Mouse (Mus musculus): ENCODE measurements around the gene Pde6b. TPM values are rescaled to one million over a fixed set of nuclear protein-coding genes. Genes with fewer than 3 reads are reported as not detected.

Pde6b gene
- polyA plus RNA-seq, 1 experiment from 2014 or later, result 0.23 TPM

- peak overlapping the region; percentile 66 for H3K9ac ChIP-seq
- ATAC-seq (ENCODE audit: insufficient number of reproducible peaks, low FRiP score), result peak; percentile 36
- peaks cover 24% of the 10 kb centered on the region for H3K4me1 ChIP-seq (replicated peaks)
- no peaks in the 10 kb centered on the region for H3K36me3 ChIP-seq
- peak overlapping the region; percentile 99 for H3K4me2 ChIP-seq
- peaks cover 91% of the 10 kb centered on the region for H3K27me3 ChIP-seq (replicated peaks)
- H3K4me3 ChIP-seq, result peak overlapping the region; percentile 64
- no peak overlapping the region for H3K27ac ChIP-seq (ENCODE audit: poor library complexity, severe bottlenecking)
- WGBS, result 2% methylated on average over 82 of the region's 100 CpGs
- H3K9me3 ChIP-seq (replicated peaks), result no peaks in the 10 kb centered on the region
These were observed 21.0 kb upstream of the Pde6b start for GRCm38 (mm10) chr5:108366984-108367841.

GRCm38 (mm10) chr5:108367871-108368332 lies 20.3 kb upstream of the Pde6b start, which contains the start of gene Gm42517:
Gene Gm42517, minus strand, starts transcription at chr5:108367922.
- H3K4me2 ChIP-seq, result peak within 1 kb of the TSS; percentile 99
- no peaks in the 10 kb centered on the region for H3K36me3 ChIP-seq
- H3K27me3 ChIP-seq (replicated peaks), result peaks cover 96% of the 10 kb centered on the region
- WGBS, result under 1% methylated on average over 22 of the region's 36 CpGs
- no peak for ATAC-seq (ENCODE audit: insufficient number of reproducible peaks, low FRiP score)
- peaks cover 24% of the 10 kb centered on the region for H3K4me1 ChIP-seq (replicated peaks)
- H3K9ac ChIP-seq, result peak within 1 kb of the TSS; percentile 66
- H3K27ac ChIP-seq (ENCODE audit: poor library complexity, severe bottlenecking), result no peak within 1 kb of the TSS
- H3K9me3 ChIP-seq (replicated peaks), result no peaks in the 10 kb centered on the region
- H3K4me3 ChIP-seq, result peak within 1 kb of the TSS; percentile 64

- no peaks in the 10 kb centered on the region for H3K36me3 ChIP-seq
- H3K9me3 ChIP-seq (replicated peaks), result no peaks in the 10 kb centered on the region
- ATAC-seq (ENCODE audit: insufficient number of reproducible peaks, low FRiP score), result no peak
- peak overlapping the region; percentile 99 for H3K4me2 ChIP-seq
- H3K9ac ChIP-seq, result no peak overlapping the region
- peaks cover 93% of the 10 kb centered on the region for H3K27me3 ChIP-seq (replicated peaks)
- peaks cover 24% of the 10 kb centered on the region for H3K4me1 ChIP-seq (replicated peaks)
- H3K4me3 ChIP-seq, result peak overlapping the region; percentile 64
- 6% methylated on average over 6 of the region's 6 CpGs for WGBS
- no peak overlapping the region for H3K27ac ChIP-seq (ENCODE audit: poor library complexity, severe bottlenecking)
These were observed 19.7 kb upstream of the Pde6b start for GRCm38 (mm10) chr5:108368446-108368845.

DNA sequence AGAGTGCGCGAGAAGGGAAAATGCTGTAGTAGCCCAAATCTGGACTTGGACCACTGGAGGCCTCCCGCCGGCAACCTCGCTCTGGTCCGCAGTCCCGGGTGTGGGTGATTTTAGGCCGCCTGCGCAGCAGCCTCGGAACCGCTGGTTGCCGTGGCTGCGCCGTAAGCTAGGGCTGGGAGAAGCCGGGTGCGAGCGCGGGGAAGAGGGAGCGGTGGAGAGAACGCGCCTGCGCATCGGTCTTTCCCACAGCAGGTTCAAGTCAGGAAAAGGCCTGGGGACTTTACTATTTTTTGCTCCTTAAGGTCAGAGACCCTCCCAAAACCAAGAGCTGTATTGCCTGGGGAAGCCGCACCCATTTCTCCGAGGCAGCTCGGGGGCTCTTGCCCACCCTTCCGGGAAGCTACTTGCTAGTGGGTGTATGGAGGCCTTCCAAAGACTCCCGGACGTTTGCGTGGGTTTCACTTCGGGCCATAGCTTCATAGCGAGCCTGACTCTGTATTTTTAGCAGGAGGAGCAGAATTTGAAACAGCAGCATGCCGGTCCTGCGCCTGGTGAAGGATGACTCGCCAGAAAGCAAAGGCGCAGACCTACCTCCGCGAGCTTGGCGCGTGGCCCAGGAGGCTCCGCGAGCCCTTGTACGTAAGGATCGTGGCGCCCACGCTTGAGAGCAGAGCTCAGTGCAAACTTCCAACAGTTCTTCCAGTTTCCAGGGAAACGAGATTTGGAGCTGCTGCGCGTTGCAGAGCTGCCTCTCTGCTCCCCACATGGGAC lies 19.2 kb upstream of the Pde6b start:
- Histone ChIP-seq H3K27ac (ENCODE audit: poor library complexity, severe bottlenecking) (no peak overlapping the region), H3K27me3 (replicated peaks) (peaks cover 92% of the 10 kb centered on the region), H3K9me3 (replicated peaks) (no peaks in the 10 kb centered on the region), H3K4me1 (replicated peaks) (peaks cover 24% of the 10 kb centered on the region), H3K36me3 (no peaks in the 10 kb centered on the region), H3K4me3 (peak overlapping the region; percentile 64), H3K9ac (peak overlapping the region; percentile 9), H3K4me2 (peak overlapping the region; percentile 99)
- no peak for ATAC-seq (ENCODE audit: insufficient number of reproducible peaks, low FRiP score)
- WGBS, result 1% methylated on average over 49 of the region's 49 CpGs

GRCm38 (mm10) chr5:108369964-108370363 lies 18.2 kb upstream of the Pde6b start:
- H3K36me3 ChIP-seq, result no peaks in the 10 kb centered on the region
- no peak overlapping the region for H3K4me2 ChIP-seq
- H3K4me3 ChIP-seq, result no peak overlapping the region
- peaks cover 88% of the 10 kb centered on the region for H3K27me3 ChIP-seq (replicated peaks)
- H3K4me1 ChIP-seq (replicated peaks), result peaks cover 24% of the 10 kb centered on the region
- 3% methylated on average over 6 of the region's 6 CpGs for whole genome bisulfite sequencing
- H3K27ac ChIP-seq (ENCODE audit: poor library complexity, severe bottlenecking), result no peak overlapping the region
- no peaks in the 10 kb centered on the region for H3K9me3 ChIP-seq (replicated peaks)
- H3K9ac ChIP-seq, result no peak overlapping the region
- no peak for ATAC-seq (ENCODE audit: insufficient number of reproducible peaks, low FRiP score)

- H3K27ac ChIP-seq (ENCODE audit: poor library complexity, severe bottlenecking), result no peak overlapping the region
- no peaks in the 10 kb centered on the region; the same call in 1 of the 2 replicates for H3K9me3 ChIP-seq (replicated peaks)
- peaks cover 68% of the 10 kb centered on the region for H3K27me3 ChIP-seq (replicated peaks)
- H3K4me3 ChIP-seq, result no peak overlapping the region
- no peak for ATAC-seq (ENCODE audit: insufficient number of reproducible peaks, low FRiP score)
- no peaks in the 10 kb centered on the region for H3K36me3 ChIP-seq
- H3K4me1 ChIP-seq (replicated peaks), result 0 out of 2 replicates have a peak, but pooled peaks cover 4% of the 10 kb centered on the region
- WGBS, result 65% methylated on average over 5 of the region's 5 CpGs
- H3K9ac ChIP-seq, result no peak overlapping the region
- H3K4me2 ChIP-seq, result no peak overlapping the region
These were observed 14.1 kb upstream of the Pde6b start for GRCm38 (mm10) chr5:108374079-108374478.

DNA sequence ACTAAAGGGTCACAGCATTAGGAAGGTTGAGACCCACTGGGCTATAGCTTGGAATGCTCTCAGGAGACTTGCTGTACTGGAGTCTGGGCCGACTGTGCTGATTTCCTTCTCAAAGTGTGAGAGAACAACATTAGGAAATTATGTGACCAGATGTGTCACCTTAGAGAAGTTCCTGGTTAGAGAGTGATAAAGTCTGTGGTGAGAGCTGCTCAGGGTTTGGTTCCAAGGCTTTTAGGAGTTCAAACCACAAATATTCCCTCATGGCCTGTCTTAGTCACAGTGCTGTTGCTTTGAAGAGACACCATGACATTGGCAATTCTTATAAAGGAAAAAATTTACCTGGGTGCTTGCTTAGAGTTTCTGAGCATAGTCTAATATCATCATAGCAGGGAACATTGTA lies 12.1 kb upstream of the Pde6b start:
- no peak overlapping the region for H3K4me2 ChIP-seq
- no peaks in the 10 kb centered on the region for H3K4me1 ChIP-seq (replicated peaks)
- no peaks in the 10 kb centered on the region; the same call in 1 of the 2 replicates for H3K9me3 ChIP-seq (replicated peaks)
- no peak for ATAC-seq (ENCODE audit: insufficient number of reproducible peaks, low FRiP score)
- H3K27me3 ChIP-seq (replicated peaks), result peaks cover 48% of the 10 kb centered on the region
- no peak overlapping the region for H3K9ac ChIP-seq
- H3K36me3 ChIP-seq, result no peaks in the 10 kb centered on the region
- H3K27ac ChIP-seq (ENCODE audit: poor library complexity, severe bottlenecking), result no peak overlapping the region
- H3K4me3 ChIP-seq, result no peak overlapping the region
- 65% methylated on average over 1 of the region's 1 CpGs for WGBS

DNA sequence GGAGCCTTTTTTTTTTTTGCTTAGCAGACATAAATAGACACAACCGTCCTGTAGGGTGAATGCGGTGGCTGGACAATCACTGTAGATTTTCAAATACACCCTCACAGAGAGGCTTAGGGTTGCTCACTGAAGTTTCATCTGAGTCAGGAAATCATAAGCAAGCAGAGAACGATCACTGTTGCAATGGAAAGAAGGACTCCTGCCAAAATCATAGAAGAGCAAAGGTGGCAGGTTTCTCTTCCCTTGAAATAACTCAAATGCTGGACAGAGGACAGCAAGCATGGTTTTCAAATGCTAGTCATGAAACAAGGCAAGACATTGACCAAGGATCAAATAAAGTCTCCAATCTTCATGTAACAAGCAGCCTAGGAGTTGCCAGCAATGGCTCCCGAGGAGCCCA lies 9.8 kb upstream of the Pde6b start:
- no peaks in the 10 kb centered on the region for H3K4me1 ChIP-seq (replicated peaks)
- no peak overlapping the region for H3K4me3 ChIP-seq
- peaks cover 30% of the 10 kb centered on the region for H3K27me3 ChIP-seq (replicated peaks)
- WGBS, result 64% methylated on average over 4 of the region's 4 CpGs
- H3K9ac ChIP-seq, result no peak overlapping the region
- H3K9me3 ChIP-seq (replicated peaks), result no peaks in the 10 kb centered on the region; the same call in none of the 2 replicates
- H3K4me2 ChIP-seq, result no peak overlapping the region
- no peak for ATAC-seq (ENCODE audit: insufficient number of reproducible peaks, low FRiP score)
- no peak overlapping the region for H3K27ac ChIP-seq (ENCODE audit: poor library complexity, severe bottlenecking)
- no peaks in the 10 kb centered on the region for H3K36me3 ChIP-seq

DNA sequence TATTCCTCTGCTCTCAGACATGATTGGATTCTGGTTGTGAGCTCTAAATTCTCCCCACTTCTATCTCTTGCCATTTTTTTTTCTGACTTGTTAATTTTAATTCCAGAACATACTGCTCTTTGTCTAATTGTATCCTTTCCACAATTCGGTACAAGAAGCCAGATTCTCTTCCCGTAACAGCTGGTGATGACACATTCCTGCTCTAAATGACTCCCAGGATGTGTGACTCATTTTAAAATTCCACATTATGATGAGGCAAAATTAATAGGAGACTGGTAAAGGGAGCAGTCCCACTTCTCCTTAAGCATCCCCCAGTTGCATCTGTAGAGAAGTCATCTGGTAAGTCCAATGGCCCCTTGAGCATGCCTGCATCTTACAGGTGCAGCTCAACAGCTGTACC lies 2.6 kb upstream of the Pde6b start:
- H3K4me2 ChIP-seq, result no peak overlapping the region
- H3K9ac ChIP-seq, result no peak overlapping the region
- no peak overlapping the region for H3K4me3 ChIP-seq
- ATAC-seq (ENCODE audit: insufficient number of reproducible peaks, low FRiP score), result no peak
- H3K9me3 ChIP-seq (replicated peaks), result no peaks in the 10 kb centered on the region; the same call in 1 of the 2 replicates
- peaks cover 19% of the 10 kb centered on the region; the same call in 1 of the 2 replicates for H3K27me3 ChIP-seq (replicated peaks)
- H3K4me1 ChIP-seq (replicated peaks), result no peaks in the 10 kb centered on the region
- H3K36me3 ChIP-seq, result no peaks in the 10 kb centered on the region
- WGBS, result 83% methylated on average over 2 of the region's 2 CpGs
- no peak overlapping the region for H3K27ac ChIP-seq (ENCODE audit: poor library complexity, severe bottlenecking)

DNA sequence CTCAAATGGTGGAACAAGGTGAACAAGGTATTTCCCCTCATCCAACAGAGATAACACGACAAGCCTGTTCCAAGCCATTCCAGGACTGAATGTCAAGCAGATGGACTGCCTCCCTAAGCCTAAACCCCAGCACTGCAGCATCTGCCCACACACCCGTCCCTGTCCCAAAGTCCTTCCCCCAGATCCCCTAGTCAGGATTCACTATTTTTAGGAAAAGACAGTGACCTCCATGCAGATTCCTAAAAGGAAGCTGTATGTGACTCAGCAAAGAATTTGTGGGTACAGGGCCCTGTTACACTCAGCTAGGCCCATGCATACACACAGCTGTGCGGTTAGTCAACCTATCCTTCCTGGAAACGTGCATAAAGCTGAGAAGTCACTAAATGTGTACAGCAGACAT lies 1.7 kb upstream of the Pde6b start:
- no peak overlapping the region for H3K27ac ChIP-seq (ENCODE audit: poor library complexity, severe bottlenecking)
- no peak for ATAC-seq (ENCODE audit: insufficient number of reproducible peaks, low FRiP score)
- H3K27me3 ChIP-seq (replicated peaks), result peaks cover 19% of the 10 kb centered on the region; the same call in 1 of the 2 replicates
- H3K9ac ChIP-seq, result no peak overlapping the region
- H3K36me3 ChIP-seq, result no peaks in the 10 kb centered on the region
- no peak overlapping the region for H3K4me2 ChIP-seq
- H3K4me3 ChIP-seq, result no peak overlapping the region
- WGBS, result 66% methylated on average over 4 of the region's 4 CpGs
- H3K9me3 ChIP-seq (replicated peaks), result no peaks in the 10 kb centered on the region; the same call in 1 of the 2 replicates
- H3K4me1 ChIP-seq (replicated peaks), result no peaks in the 10 kb centered on the region

DNA sequence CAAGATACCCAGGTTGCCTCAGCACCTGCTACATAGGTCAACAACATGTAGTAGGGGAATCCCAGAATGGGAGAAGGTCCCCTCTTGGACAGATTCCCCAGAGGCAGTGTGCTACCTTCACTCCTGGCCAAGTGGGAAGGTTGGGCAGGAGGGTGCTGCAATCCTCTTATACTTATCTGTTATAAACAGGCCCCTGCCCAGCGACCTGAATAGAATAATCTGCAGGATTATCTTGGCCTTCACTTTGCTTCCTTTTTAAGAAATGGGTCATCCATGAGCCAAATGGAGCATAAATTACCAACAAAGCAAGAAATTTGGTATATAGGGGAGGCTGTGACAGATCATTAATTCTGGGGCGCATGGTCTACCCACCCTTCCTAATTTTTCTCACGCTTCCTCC lies 1.6 kb downstream of the Pde6b start:
- H3K27ac ChIP-seq (ENCODE audit: poor library complexity, severe bottlenecking), result no peak overlapping the region
- H3K27me3 ChIP-seq (replicated peaks), result peaks cover 19% of the 10 kb centered on the region; the same call in 1 of the 2 replicates
- no peak overlapping the region for H3K9ac ChIP-seq
- no peaks in the 10 kb centered on the region for H3K4me1 ChIP-seq (replicated peaks)
- no peak for ATAC-seq (ENCODE audit: insufficient number of reproducible peaks, low FRiP score)
- no peaks in the 10 kb centered on the region for H3K9me3 ChIP-seq (replicated peaks)
- WGBS, result 69% methylated on average over 3 of the region's 3 CpGs
- no peak overlapping the region for H3K4me2 ChIP-seq
- no peak overlapping the region for H3K4me3 ChIP-seq
- no peaks in the 10 kb centered on the region for H3K36me3 ChIP-seq

Data from heart, embryonic 12.5 days (tissue).